Mouse (Mus musculus) liver, embryonic 14.5 days (tissue): ENCODE data around the gene Washc1. TPM values are rescaled to one million over a fixed set of nuclear protein-coding genes. Genes with fewer than 3 reads are reported as not detected.

Experiments
- ATAC-seq: fragments of 200-750 bp; cut with Nextera tagmentation; 2 replicates; pipeline ENCODE4 v1.8.0; 2017; ENCODE audit warnings: moderate number of reproducible peaks, mild to moderate bottlenecking, moderate library complexity; ENCODE audit not compliant: insufficient read depth
- DNase-seq, 3 experiments: peaks; one replicate each; pipeline ENCODE4 v3.0.0-alpha.2; 2012 to 2013; ENCODE audit warnings: low read depth in 3 of 3, low spot score in 3 of 3
- H3K27ac ChIP-seq: fragments of 300-500 bp; sonication (generic); 2 replicates; pipeline ENCODE4 v1.5.1; 2014; ENCODE audit warnings: moderate library complexity, mild to moderate bottlenecking, control low read depth, inconsistent platforms
- H3K27me3 ChIP-seq: fragments of 300-500 bp; sonication (generic); 2 replicates; pipeline ENCODE4 v1.6.1; 2014; ENCODE audit warnings: mild to moderate bottlenecking, low read length, moderate library complexity; ENCODE audit not compliant: control insufficient read depth, insufficient read depth
- H3K36me3 ChIP-seq: fragments of 300-500 bp; sonication (generic); replicated peaks from 2 replicates; pipeline ENCODE4 v1.6.1; 2014; ENCODE audit warnings: low read depth; ENCODE audit not compliant: control insufficient read depth, insufficient read depth
- H3K4me1 ChIP-seq, 2 experiments: fragments of 200-500 bp in 1 of 2; fragments of 300-500 bp in 1 of 2; sonication (generic) in 1 of 2; replicated peaks; 2 replicates each; pipeline ENCODE4 v1.6.1; 2012 to 2014; ENCODE audit warnings: antibody characterized with exemption in 1 of 2, inconsistent platforms in 1 of 2, low read length in 1 of 2; ENCODE audit not compliant: control insufficient read depth in 2 of 2, insufficient read depth in 2 of 2
- H3K4me2 ChIP-seq: fragments of 300-500 bp; sonication (generic); 2 replicates; pipeline ENCODE4 v1.6.1; 2014; ENCODE audit warnings: low read depth, mild to moderate bottlenecking, control low read depth, moderate library complexity
- H3K4me3 ChIP-seq, 2 experiments: fragments of 200-500 bp in 1 of 2; fragments of 300-500 bp in 1 of 2; sonication (generic) in 1 of 2; 2 replicates each; pipeline ENCODE4 v1.5.1; 2012 to 2014; ENCODE audit warnings: low read depth in 2 of 2, low read length in 2 of 2, mild to moderate bottlenecking in 2 of 2, control low read depth in 1 of 2, inconsistent platforms in 1 of 2, moderate library complexity in 1 of 2; ENCODE audit not compliant: insufficient read depth in 1 of 2
- H3K9ac ChIP-seq: fragments of 300-500 bp; sonication (generic); replicated peaks from 2 replicates; pipeline ENCODE4 v1.6.1; 2014; ENCODE audit warnings: mild to moderate bottlenecking, control low read depth, moderate library complexity
- H3K9me3 ChIP-seq: fragments of 300-500 bp; sonication (generic); 2 replicates; pipeline ENCODE4 v1.6.1; 2016; ENCODE audit warnings: low read length, mixed read lengths; ENCODE audit not compliant: control insufficient read depth
- CTCF ChIP-seq: IDR thresholded peaks from 2 replicates; pipeline ENCODE4 v1.5.1; 2016; ENCODE audit warnings: antibody characterized with exemption, low read depth, control low read depth
- EP300 ChIP-seq: IDR thresholded peaks from 2 replicates; pipeline ENCODE4 v1.6.1; 2016; ENCODE audit warnings: antibody characterized with exemption, low read depth
- WGBS: fragments of 180-500 bp; shearing (Covaris S2); extraction: QIAGEN DNeasy Blood & Tissue Kit; methylation state at CpG from one replicate; pipeline ENCODE4 v1.1.7; 2014; ENCODE audit not compliant: insufficient replicate concordance; 5-methylcytosine and 5-hydroxymethylcytosine counted together
- polyA plus RNA-seq, 2 experiments: library from polyadenylated mRNA; depleted of rRNA in 1 of 2; stranded (reverse) in 1 of 2; unstranded in 1 of 2; fragments of >200 nt; fragmentation: Nextera tagmentation in 1 of 2; extraction: Ambion mirVana in 1 of 2; gene quantifications; 2 replicates each; pipeline versions ENCODE4 v1.2.1 to v1.2.3; 2012 to 2014

The Washc1 gene
- polyA plus RNA-seq, 2 experiments, result 12.0 to 12.9 TPM

GRCm38 (mm10) chr17:66110746-66111145 lies 599 bp upstream of the Washc1 start:
- ATAC-seq (no peak), DNase-seq (no peak)
- peaks cover 16 to 19% of the 10 kb centered on the region in 2 experiments for H3K4me1 ChIP-seq
- TF ChIP-seq CTCF, result no peak
- no peak for TF ChIP-seq EP300
- H3K9ac ChIP-seq, result peak overlapping the region; percentile 67
- WGBS, result 20% methylated on average over 6 of the region's 6 CpGs
- H3K4me2 ChIP-seq, result peak overlapping the region; percentile 82
- H3K36me3 ChIP-seq, result peaks cover 9% of the 10 kb centered on the region; the same call in 1 of the 2 replicates
- peak overlapping the region; percentile 10 for H3K27ac ChIP-seq
- no peaks in the 10 kb centered on the region for H3K9me3 ChIP-seq
- no peaks in the 10 kb centered on the region for H3K27me3 ChIP-seq
- peak overlapping the region; percentile 37 to 68 for H3K4me3 ChIP-seq

- peaks cover 21% of the 10 kb centered on the region for H3K36me3 ChIP-seq
- H3K9ac ChIP-seq, result peak overlapping the region; percentile 67
- H3K4me1 ChIP-seq, result peaks cover 16 to 19% of the 10 kb centered on the region in 2 experiments
- H3K4me3 ChIP-seq, result peak overlapping the region; percentile 68 to 91
- H3K27ac ChIP-seq, result peak overlapping the region; percentile 5
- H3K4me2 ChIP-seq, result peak overlapping the region; percentile 82
- ATAC-seq (no peak), DNase-seq (no peak)
- no peaks in the 10 kb centered on the region for H3K9me3 ChIP-seq
- WGBS, result 25% methylated on average over 4 of the region's 4 CpGs
- TF ChIP-seq EP300 (no peak), CTCF (no peak)
- H3K27me3 ChIP-seq, result no peaks in the 10 kb centered on the region
These were observed 821 bp downstream of the Washc1 start for GRCm38 (mm10) chr17:66112166-66112565.

DNA sequence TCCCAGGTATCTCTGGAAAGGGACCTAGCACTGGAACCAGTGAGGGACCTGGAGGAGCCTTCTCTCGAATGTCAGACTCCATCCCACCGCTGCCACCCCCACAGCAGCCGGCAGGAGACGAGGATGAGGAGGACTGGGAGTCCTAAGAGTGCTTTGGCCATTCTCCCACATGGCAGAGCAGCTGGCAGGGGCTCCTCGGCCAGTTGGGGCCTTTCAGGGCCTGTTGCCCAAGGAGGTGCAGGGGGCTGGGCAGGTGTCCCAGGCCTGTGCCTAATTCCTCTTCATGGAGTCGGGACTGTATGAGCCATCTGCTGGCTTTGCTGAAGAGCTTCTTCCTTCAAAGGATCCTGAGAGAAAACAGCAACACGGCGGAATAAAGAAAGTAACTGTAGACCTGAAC lies 7.6 kb downstream of the Washc1 start:
- no peak for TF ChIP-seq EP300
- TF ChIP-seq CTCF, result no peak
- no peaks in the 10 kb centered on the region for H3K9me3 ChIP-seq
- H3K27ac ChIP-seq, result no peak overlapping the region
- H3K36me3 ChIP-seq, result peaks cover 32% of the 10 kb centered on the region
- H3K4me3 ChIP-seq, result no peak overlapping the region
- ATAC-seq (no peak), DNase-seq (no peak)
- no peak overlapping the region for H3K4me2 ChIP-seq
- H3K9ac ChIP-seq, result no peak overlapping the region
- H3K27me3 ChIP-seq, result no peaks in the 10 kb centered on the region
- H3K4me1 ChIP-seq, result peaks cover 0 to 4% of the 10 kb centered on the region in 2 experiments; a peak in 2 of 4 replicates
- WGBS, result 82% methylated on average over 8 of the region's 8 CpGs

- TF ChIP-seq EP300 (no peak), CTCF (no peak)
- no peak overlapping the region for H3K4me2 ChIP-seq
- peaks cover 5 to 18% of the 10 kb centered on the region in 2 experiments; a peak in 3 of 4 replicates for H3K4me1 ChIP-seq
- H3K4me3 ChIP-seq, result no peak overlapping the region
- 58% methylated on average over 1 of the region's 1 CpGs for WGBS
- DNase-seq, result no peak
- H3K9me3 ChIP-seq, result no peaks in the 10 kb centered on the region
- H3K36me3 ChIP-seq, result peaks cover 24% of the 10 kb centered on the region
- ATAC-seq, result no peak
- H3K9ac ChIP-seq, result no peak overlapping the region
- no peaks in the 10 kb centered on the region for H3K27me3 ChIP-seq
- no peak overlapping the region for H3K27ac ChIP-seq
These were observed 9.4 kb downstream of the Washc1 start for GRCm38 (mm10) chr17:66120701-66121100.

- DNase-seq (peak; percentile 71 to 80 (median 73)), ATAC-seq (peak; percentile 88)
- no peaks in the 10 kb centered on the region for H3K27me3 ChIP-seq
- H3K9ac ChIP-seq, result peak within 1 kb of the TSS; percentile 89
- peak within 1 kb of the TSS; percentile 97 for H3K4me2 ChIP-seq
- no peak for TF ChIP-seq EP300
- peak; percentile 43 for TF ChIP-seq CTCF
- H3K36me3 ChIP-seq, result peaks cover 24% of the 10 kb centered on the region
- WGBS, result 5% methylated on average over 45 of the region's 45 CpGs
- peak within 1 kb of the TSS; percentile 77 for H3K27ac ChIP-seq
- H3K4me3 ChIP-seq, result peak within 1 kb of the TSS; percentile 89 to 94
- H3K9me3 ChIP-seq, result no peaks in the 10 kb centered on the region
- H3K4me1 ChIP-seq, result peaks cover 5 to 18% of the 10 kb centered on the region in 2 experiments; a peak in 3 of 4 replicates
These were observed 11.9 kb downstream of the Washc1 start, which contains the start of gene Ddx11 for GRCm38 (mm10) chr17:66123066-66123815. Gene Ddx11, plus strand, starts transcription at chr17:66123520.
